Mouse (Mus musculus): Measurements from ENCODE around the gene Tlx1. TPM values are rescaled to one million over a fixed set of nuclear protein-coding genes. Genes with fewer than 3 reads are reported as not detected.

Tlx1 gene
- polyA plus RNA-seq, 1 experiment from 2014 or later, result 1.2 TPM

DNA sequence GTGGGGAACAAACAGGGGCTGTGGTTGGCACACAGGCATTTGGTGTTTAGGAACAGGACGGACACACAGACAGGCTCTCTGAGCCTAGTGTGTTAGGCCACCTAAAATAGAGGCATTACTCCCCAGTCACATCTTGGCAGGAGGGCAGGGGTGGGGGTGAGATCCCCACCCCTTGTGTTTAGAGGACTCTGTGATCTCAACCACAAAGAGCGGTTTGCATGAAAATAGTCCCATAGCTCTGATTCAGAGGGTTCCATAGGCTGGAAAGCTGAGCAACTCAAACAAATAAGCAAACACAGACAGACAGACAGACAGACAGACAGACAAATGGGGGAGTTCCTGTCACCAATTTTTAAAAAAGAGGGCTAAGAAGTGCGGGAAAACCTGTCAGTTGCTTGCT, 7.9 kb upstream of the Tlx1 start:
- Histone ChIP-seq H3K27me3 (replicated peaks; ENCODE audit: control insufficient read depth, insufficient read depth, low read length) (peaks cover 89% of the 10 kb centered on the region), H3K36me3 (ENCODE audit: control insufficient read depth, insufficient read depth, low read length) (no peaks in the 10 kb centered on the region), H3K9ac (ENCODE audit: low read depth, low read length) (no peak overlapping the region), H3K9me3 (ENCODE audit: control insufficient read depth, low read length) (no peaks in the 10 kb centered on the region), H3K4me2 (ENCODE audit: low read length) (no peak overlapping the region), H3K4me1 (ENCODE audit: control insufficient read depth, insufficient read depth, low read depth, low read length) (peaks cover 6% of the 10 kb centered on the region), H3K4me3 (ENCODE audit: low read length) (no peak overlapping the region), H3K27ac (ENCODE audit: low read depth, low read length) (no peak overlapping the region)
- 9% methylated on average over 3 of the region's 3 CpGs for WGBS
- ATAC-seq, result no peak

DNA sequence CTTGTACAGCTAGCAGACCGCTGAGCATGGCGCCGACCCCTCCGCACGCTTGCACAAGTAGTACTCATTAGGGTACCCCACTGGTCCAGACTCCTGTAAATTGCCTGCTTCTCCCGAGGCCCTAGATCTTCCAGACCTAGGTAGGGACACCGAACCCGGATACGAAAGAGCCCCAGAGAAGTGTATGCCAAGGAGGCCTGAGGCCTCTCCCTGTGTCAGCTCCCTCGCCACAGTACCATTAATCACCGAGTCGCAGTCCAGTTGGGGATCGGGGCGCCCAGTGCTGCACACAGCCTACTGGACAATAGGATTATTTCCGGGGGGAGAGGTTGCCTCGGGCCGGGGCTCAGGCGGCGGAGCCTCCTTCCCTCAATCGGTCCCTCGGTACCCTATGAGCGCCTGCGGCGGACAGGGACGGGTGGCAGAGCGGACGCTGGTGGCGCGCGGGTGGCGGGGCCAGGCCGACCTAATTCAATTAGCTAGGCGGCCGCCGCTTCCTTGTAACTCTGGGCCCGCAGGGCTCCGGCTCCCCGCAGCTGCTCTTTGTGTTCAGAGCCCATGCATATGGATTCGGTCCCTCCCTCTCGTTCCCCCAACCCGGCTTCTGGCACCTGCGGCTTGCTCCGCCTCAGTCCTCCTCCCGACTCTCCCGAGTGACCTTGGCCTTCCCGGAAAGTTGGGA, 7.1 kb upstream of the Tlx1 start:
- Histone ChIP-seq H3K4me1 (ENCODE audit: control insufficient read depth, insufficient read depth, low read depth, low read length) (peaks cover 6% of the 10 kb centered on the region), H3K4me3 (ENCODE audit: low read length) (no peak overlapping the region), H3K9me3 (ENCODE audit: control insufficient read depth, low read length) (peaks cover 6% of the 10 kb centered on the region; the same call in 1 of the 2 replicates), H3K36me3 (ENCODE audit: control insufficient read depth, insufficient read depth, low read length) (no peaks in the 10 kb centered on the region), H3K9ac (ENCODE audit: low read depth, low read length) (no peak overlapping the region), H3K27me3 (replicated peaks; ENCODE audit: control insufficient read depth, insufficient read depth, low read length) (peaks cover 93% of the 10 kb centered on the region), H3K27ac (ENCODE audit: low read depth, low read length) (no peak overlapping the region), H3K4me2 (ENCODE audit: low read length) (peak overlapping the region; percentile 37)
- 2% methylated on average over 46 of the region's 46 CpGs for WGBS
- no peak for ATAC-seq

DNA sequence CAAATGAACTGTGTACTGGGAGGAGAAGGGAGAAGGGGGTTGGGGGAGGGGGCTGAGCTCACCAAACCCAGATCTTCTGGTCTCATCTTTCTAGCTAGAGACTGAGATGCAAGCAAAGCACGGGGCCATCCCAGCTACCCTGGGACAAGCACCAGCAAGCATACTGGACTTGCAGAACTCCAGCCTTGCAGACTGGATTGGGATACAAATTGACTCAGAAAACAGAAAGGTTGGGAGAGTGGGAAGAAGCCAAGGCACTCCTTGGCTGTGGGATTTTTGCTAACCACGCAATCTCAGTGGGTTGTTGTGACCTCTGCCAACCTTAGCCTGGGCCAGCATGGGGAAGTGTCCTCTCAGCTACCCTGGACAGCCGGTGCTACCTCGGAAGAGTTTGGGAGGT, 3.4 kb upstream of the Tlx1 start:
- 0% methylated on average over 4 of the region's 4 CpGs for WGBS
- no peak overlapping the region for H3K9ac ChIP-seq (ENCODE audit: low read depth, low read length)

DNA sequence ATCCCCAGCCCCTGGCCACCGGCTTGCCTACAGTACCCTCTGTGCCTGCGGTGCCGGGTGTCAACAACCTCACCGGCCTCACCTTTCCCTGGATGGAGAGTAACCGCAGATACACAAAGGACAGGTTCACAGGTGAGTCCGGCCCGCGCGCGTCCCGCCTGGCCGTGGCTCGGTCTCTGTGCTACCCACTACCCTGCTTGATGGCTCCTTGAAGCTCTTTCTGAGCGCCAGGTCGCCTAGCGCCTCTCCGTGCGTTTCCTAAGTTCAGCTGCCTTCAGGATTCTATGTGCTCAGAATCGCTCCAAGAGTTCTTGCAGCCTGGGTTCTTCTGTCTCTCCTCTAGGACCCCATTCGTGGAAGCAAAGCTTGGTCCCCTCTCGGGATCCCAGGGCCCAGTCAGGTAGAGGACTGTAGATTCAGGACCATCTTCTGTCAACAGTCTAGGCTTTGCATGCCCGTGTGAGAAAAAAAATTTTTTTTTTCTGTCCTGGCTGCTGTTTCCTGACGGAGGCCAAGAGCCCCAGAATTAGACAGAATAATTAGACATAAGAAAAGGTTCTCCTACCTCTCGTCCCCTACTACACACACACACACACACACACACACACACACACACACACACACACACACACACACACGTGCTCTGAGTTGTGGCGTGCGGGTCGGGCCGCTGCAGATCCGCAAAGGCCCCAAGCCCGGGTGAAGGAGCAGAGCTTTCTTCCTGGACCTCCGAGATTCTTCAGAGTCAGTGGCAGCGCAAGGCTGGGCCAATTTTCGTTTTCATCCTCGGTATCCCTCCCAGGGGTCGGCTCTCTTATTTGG, 1.1 kb downstream of the Tlx1 start:
- H3K4me1 ChIP-seq (ENCODE audit: control insufficient read depth, insufficient read depth, low read depth, low read length), result peaks cover 7% of the 10 kb centered on the region
- H3K9ac ChIP-seq (ENCODE audit: low read depth, low read length), result no peak overlapping the region
- peak overlapping the region; percentile 41; the same call in 1 of the 2 replicates for H3K4me2 ChIP-seq (ENCODE audit: low read length)
- WGBS, result 1% methylated on average over 36 of the region's 36 CpGs
- H3K27ac ChIP-seq (ENCODE audit: low read depth, low read length), result no peak overlapping the region
- H3K27me3 ChIP-seq (replicated peaks; ENCODE audit: control insufficient read depth, insufficient read depth, low read length), result peaks cover 78% of the 10 kb centered on the region
- peak overlapping the region; percentile 27; the same call in 1 of the 2 replicates for H3K4me3 ChIP-seq (ENCODE audit: low read length)
- no peak for ATAC-seq
- H3K9me3 ChIP-seq (ENCODE audit: control insufficient read depth, low read length), result peaks cover 7% of the 10 kb centered on the region; the same call in 1 of the 2 replicates
- no peaks in the 10 kb centered on the region for H3K36me3 ChIP-seq (ENCODE audit: control insufficient read depth, insufficient read depth, low read length)

More for the DNA sequence above, 3.4 kb upstream of the Tlx1 start:
- Histone ChIP-seq H3K27ac (ENCODE audit: low read depth, low read length) (no peak overlapping the region), H3K27me3 (replicated peaks; ENCODE audit: control insufficient read depth, insufficient read depth, low read length) (peaks cover 87% of the 10 kb centered on the region), H3K36me3 (ENCODE audit: control insufficient read depth, insufficient read depth, low read length) (no peaks in the 10 kb centered on the region), H3K4me1 (ENCODE audit: control insufficient read depth, insufficient read depth, low read depth, low read length) (peaks cover 12% of the 10 kb centered on the region), H3K4me2 (ENCODE audit: low read length) (no peak overlapping the region), H3K9me3 (ENCODE audit: control insufficient read depth, low read length) (peaks cover 7% of the 10 kb centered on the region; the same call in 1 of the 2 replicates), H3K4me3 (ENCODE audit: low read length) (no peak overlapping the region)
- no peak for ATAC-seq

DNA sequence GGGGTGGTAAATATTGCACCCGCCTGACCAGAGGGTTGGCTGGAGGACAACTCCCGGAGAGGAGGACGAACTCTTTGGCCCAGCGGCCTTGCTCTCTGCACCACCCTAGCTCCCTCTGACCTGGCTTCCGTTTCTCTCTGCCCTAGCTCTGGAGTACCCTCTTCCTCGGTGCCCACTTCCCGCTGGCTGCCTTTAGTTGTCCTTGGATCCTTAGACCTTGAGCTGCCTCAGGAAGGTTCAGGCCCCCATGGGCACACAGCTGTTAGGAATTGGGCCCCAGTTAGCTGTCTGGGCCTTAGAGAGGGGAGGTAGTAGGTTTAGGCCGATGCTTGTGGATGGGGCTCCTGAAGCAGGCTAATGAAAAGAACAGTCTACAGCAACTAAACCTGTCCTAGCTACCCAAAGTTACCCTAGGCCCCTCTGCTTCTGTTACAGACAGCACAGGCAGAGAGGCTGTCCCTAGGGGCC, 1.7 kb downstream of the Tlx1 start:
- Histone ChIP-seq H3K27ac (ENCODE audit: low read depth, low read length) (no peak overlapping the region), H3K4me1 (ENCODE audit: control insufficient read depth, insufficient read depth, low read depth, low read length) (peaks cover 7% of the 10 kb centered on the region), H3K4me3 (ENCODE audit: low read length) (no peak overlapping the region), H3K9me3 (ENCODE audit: control insufficient read depth, low read length) (peaks cover 7% of the 10 kb centered on the region; the same call in 1 of the 2 replicates), H3K4me2 (ENCODE audit: low read length) (no peak overlapping the region), H3K27me3 (replicated peaks; ENCODE audit: control insufficient read depth, insufficient read depth, low read length) (peaks cover 78% of the 10 kb centered on the region), H3K36me3 (ENCODE audit: control insufficient read depth, insufficient read depth, low read length) (no peaks in the 10 kb centered on the region), H3K9ac (ENCODE audit: low read depth, low read length) (no peak overlapping the region)
- WGBS, result 6% methylated on average over 8 of the region's 8 CpGs
- no peak for ATAC-seq

DNA sequence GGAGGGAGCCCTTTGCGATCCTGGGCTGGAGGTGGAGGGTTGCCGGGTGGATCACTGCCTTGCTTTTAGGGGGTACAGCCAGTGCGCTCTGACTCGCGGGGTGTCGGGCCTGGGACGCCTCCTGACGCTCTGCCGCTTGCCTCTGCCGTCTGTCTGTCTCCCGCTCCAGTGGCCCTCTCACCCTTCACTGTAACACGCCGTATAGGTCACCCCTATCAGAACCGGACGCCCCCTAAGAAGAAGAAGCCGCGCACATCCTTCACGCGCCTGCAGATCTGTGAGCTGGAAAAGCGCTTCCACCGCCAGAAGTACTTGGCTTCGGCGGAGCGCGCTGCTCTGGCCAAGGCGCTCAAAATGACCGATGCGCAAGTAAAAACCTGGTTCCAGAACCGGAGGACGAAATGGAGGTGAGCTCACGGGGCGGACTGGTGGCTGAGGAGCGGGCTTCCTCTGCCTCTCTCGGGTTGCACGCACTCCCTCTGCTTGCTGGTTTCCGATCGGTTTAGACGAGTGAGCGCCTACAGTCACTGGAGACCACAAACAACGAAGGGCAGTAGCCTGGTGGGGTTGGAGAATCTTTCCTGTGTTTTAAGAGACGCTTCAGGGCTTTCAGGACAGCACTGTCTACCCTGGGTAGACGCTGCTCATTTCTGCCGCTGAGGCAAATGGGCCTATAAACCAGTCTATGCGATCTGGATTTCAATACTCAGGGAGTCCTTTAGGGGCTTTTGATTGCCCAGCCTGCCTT, 3.0 kb downstream of the Tlx1 start:
- under 1% methylated on average over 43 of the region's 44 CpGs for WGBS
- H3K36me3 ChIP-seq (ENCODE audit: control insufficient read depth, insufficient read depth, low read length), result no peaks in the 10 kb centered on the region
- no peak overlapping the region for H3K27ac ChIP-seq (ENCODE audit: low read depth, low read length)
- H3K4me2 ChIP-seq (ENCODE audit: low read length), result no peak overlapping the region
- H3K9ac ChIP-seq (ENCODE audit: low read depth, low read length), result no peak overlapping the region
- H3K27me3 ChIP-seq (replicated peaks; ENCODE audit: control insufficient read depth, insufficient read depth, low read length), result peaks cover 77% of the 10 kb centered on the region
- H3K4me1 ChIP-seq (ENCODE audit: control insufficient read depth, insufficient read depth, low read depth, low read length), result peaks cover 7% of the 10 kb centered on the region
- H3K4me3 ChIP-seq (ENCODE audit: low read length), result no peak overlapping the region
- H3K9me3 ChIP-seq (ENCODE audit: control insufficient read depth, low read length), result no peaks in the 10 kb centered on the region
- no peak for ATAC-seq

DNA sequence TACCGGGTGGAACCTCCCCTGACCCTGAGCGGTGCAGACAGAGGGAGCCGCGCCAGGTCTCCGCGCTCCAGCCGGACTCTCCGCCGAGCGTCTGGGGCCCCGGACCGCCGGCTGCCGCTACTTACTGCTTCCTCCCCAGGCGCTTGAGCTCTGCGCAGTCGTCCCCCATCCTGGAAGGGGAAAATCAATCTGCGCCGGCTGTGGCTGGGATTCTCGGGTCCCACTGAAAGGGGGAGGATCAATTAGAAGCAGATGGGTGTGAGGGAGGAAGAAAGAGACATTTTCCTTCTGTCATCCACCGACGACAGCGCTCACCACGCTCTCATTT, 3.5 kb downstream of the Tlx1 start:
- H3K9me3 ChIP-seq (ENCODE audit: control insufficient read depth, low read length), result no peaks in the 10 kb centered on the region
- H3K4me2 ChIP-seq (ENCODE audit: low read length), result no peak overlapping the region
- H3K27ac ChIP-seq (ENCODE audit: low read depth, low read length), result no peak overlapping the region
- peaks cover 77% of the 10 kb centered on the region for H3K27me3 ChIP-seq (replicated peaks; ENCODE audit: control insufficient read depth, insufficient read depth, low read length)
- ATAC-seq, result no peak
- H3K4me1 ChIP-seq (ENCODE audit: control insufficient read depth, insufficient read depth, low read depth, low read length), result peaks cover 7% of the 10 kb centered on the region
- 0% methylated on average over 16 of the region's 24 CpGs for WGBS
- no peaks in the 10 kb centered on the region for H3K36me3 ChIP-seq (ENCODE audit: control insufficient read depth, insufficient read depth, low read length)
- no peak overlapping the region for H3K9ac ChIP-seq (ENCODE audit: low read depth, low read length)
- no peak overlapping the region for H3K4me3 ChIP-seq (ENCODE audit: low read length)

DNA sequence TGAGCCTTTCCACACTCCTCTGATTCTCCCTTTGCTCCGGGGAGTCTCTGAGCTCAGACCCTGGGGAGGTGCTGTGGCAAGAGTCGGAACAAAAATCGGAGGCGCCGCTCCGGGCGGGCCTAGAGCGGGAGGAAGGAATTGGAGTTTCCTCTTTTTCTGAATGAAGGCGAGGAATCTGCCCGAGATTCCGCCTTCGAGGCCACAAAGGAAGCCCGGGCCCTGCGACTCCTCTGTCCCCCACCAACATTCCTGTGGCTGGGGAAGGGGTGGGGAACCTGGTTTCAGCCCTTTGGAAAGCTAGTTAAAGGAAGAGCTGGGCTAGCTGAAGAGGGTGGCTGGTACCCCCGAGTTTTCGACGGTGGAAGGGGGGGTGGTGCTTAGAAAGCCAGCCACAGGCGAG, 4.0 kb downstream of the Tlx1 start:
- Histone ChIP-seq H3K4me3 (ENCODE audit: low read length) (no peak overlapping the region), H3K9me3 (ENCODE audit: control insufficient read depth, low read length) (no peaks in the 10 kb centered on the region), H3K36me3 (ENCODE audit: control insufficient read depth, insufficient read depth, low read length) (no peaks in the 10 kb centered on the region), H3K27ac (ENCODE audit: low read depth, low read length) (no peak overlapping the region), H3K9ac (ENCODE audit: low read depth, low read length) (no peak overlapping the region), H3K4me1 (ENCODE audit: control insufficient read depth, insufficient read depth, low read depth, low read length) (peaks cover 7% of the 10 kb centered on the region), H3K27me3 (replicated peaks; ENCODE audit: control insufficient read depth, insufficient read depth, low read length) (peaks cover 77% of the 10 kb centered on the region), H3K4me2 (ENCODE audit: low read length) (no peak overlapping the region)
- ATAC-seq, result no peak
- 2% methylated on average over 18 of the region's 18 CpGs for WGBS
